Mouse (Mus musculus): ENCODE data around the gene Rasgrp3. TPM values are rescaled to one million over a fixed set of nuclear protein-coding genes. Genes with fewer than 3 reads are reported as not detected.
"Not testable (repeated sequence)": the region's sequence is repeated elsewhere in the genome, so short reads cannot be mapped to it uniquely, and the experiment has no call there.

Rasgrp3 gene
- polyA plus RNA-seq, 1 experiment from 2014 or later, result 5.7 TPM

DNA sequence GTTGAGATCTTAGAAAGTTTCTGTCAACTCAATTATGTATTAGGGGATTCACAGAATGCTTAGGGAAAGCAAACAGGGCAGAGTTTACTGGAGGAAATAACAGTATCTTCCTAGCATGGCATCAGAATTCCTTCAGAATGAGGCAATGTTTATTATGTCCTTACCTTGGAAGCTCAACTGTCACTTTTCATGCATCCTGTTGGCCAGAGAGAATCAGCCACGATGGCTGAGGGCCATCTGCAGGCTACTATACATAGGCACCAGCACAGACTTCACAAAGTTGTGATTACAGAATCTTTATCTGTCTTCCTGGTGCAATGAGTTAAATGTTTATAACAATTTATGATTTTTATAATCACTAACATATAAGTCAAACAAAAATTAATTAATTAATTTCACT lies 13.3 kb downstream of the Rasgrp3 start:
- H3K27me3 ChIP-seq (ENCODE audit: control insufficient read depth, insufficient read depth, low read depth, low read length), result no peaks in the 10 kb centered on the region
- WGBS, result 82% methylated on average over 1 of the region's 1 CpGs

DNA sequence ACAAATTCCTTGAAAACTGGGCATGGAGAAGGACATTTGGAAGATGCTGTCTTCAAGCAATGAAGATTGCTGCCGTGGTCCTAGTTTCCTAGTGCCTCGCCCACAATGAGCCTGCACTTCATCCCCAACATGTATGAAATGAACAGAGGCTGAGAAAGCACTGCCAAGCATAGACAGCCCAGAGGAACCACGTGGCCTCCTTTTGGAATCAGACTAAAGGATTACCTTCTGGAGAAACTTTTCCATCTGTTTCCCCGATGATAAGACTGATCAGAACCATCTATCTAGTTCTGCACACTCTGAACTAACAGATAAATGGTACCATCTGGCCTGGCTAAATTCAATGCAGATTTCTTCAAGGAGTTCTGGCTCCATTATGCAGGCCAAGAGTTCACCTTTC lies 16.6 kb downstream of the Rasgrp3 start:
- 90% methylated on average over 4 of the region's 4 CpGs for WGBS
- no peaks in the 10 kb centered on the region for H3K36me3 ChIP-seq (ENCODE audit: control insufficient read depth, insufficient read depth, low read length)
- ATAC-seq, result no peak

More for the DNA sequence above, 13.3 kb downstream of the Rasgrp3 start:
- no peak for ATAC-seq
- H3K9ac ChIP-seq (ENCODE audit: low read depth, low read length), result no peak overlapping the region
- H3K27ac ChIP-seq (ENCODE audit: low read length), result no peak overlapping the region
- no peak overlapping the region for H3K4me2 ChIP-seq (ENCODE audit: low read length)
- H3K9me3 ChIP-seq (replicated peaks; ENCODE audit: control insufficient read depth, low read length, poor library complexity, severe bottlenecking), result no peaks in the 10 kb centered on the region
- no peaks in the 10 kb centered on the region for H3K36me3 ChIP-seq (ENCODE audit: control insufficient read depth, insufficient read depth, low read length)
- no peak overlapping the region for H3K4me3 ChIP-seq (ENCODE audit: low read depth, low read length)
- no peaks in the 10 kb centered on the region for H3K4me1 ChIP-seq (ENCODE audit: control insufficient read depth, insufficient read depth, low read length)

DNA sequence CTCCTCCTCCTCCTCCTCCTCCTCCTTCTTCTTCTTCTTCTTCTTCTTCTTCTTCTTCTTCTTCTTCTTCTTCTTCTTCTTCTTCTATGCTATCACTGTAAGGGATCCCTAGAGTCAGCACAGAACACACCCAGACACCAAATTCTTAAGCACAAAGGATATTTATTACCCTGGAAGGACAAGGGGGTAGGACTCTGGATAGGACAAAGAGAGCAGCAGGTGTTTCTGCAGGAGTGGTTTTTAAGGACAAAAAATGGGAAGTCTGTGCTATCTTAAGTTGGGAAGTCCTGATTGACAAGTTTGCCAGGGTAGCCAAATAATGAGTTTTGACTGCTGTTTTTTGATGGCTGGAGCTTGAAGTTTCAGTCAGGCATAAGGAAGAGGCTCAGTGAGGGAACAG lies 17.9 kb downstream of the Rasgrp3 start:
- H3K36me3 ChIP-seq (ENCODE audit: control insufficient read depth, insufficient read depth, low read length), result no peaks in the 10 kb centered on the region
- ATAC-seq, result no peak
- no peak overlapping the region for H3K9ac ChIP-seq (ENCODE audit: low read depth, low read length)
- H3K4me3 ChIP-seq (ENCODE audit: low read depth, low read length), result no peak overlapping the region
- no peak overlapping the region for H3K27ac ChIP-seq (ENCODE audit: low read length)
- H3K9me3 ChIP-seq (replicated peaks; ENCODE audit: control insufficient read depth, low read length, poor library complexity, severe bottlenecking), result no peaks in the 10 kb centered on the region
- H3K4me2 ChIP-seq (ENCODE audit: low read length), result no peak overlapping the region
- no peaks in the 10 kb centered on the region for H3K4me1 ChIP-seq (ENCODE audit: control insufficient read depth, insufficient read depth, low read length)
- no peaks in the 10 kb centered on the region for H3K27me3 ChIP-seq (ENCODE audit: control insufficient read depth, insufficient read depth, low read depth, low read length)

More for the DNA sequence above, 16.6 kb downstream of the Rasgrp3 start:
- Histone ChIP-seq H3K27me3 (ENCODE audit: control insufficient read depth, insufficient read depth, low read depth, low read length) (no peaks in the 10 kb centered on the region), H3K4me2 (ENCODE audit: low read length) (no peak overlapping the region), H3K27ac (ENCODE audit: low read length) (no peak overlapping the region), H3K4me3 (ENCODE audit: low read depth, low read length) (no peak overlapping the region), H3K9ac (ENCODE audit: low read depth, low read length) (no peak overlapping the region), H3K9me3 (replicated peaks; ENCODE audit: control insufficient read depth, low read length, poor library complexity, severe bottlenecking) (no peaks in the 10 kb centered on the region), H3K4me1 (ENCODE audit: control insufficient read depth, insufficient read depth, low read length) (no peaks in the 10 kb centered on the region)

DNA sequence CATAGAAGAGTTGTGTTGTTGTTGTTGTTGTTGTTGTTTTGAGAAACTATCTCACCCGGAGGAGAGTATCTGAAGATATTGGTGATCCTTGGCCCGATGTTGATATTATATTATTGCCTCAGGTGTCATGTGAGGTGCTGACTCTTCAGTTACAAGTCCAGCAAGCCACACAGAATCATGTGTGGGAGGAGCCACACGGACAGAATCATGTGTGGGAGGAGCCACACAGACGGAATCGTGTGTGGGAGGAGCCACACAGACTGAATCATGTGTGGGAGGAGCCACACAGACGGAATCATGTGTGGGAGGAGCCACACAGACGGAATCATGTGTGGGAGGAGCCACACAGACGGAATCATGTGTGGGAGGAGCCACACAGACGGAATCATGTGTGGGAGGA lies 20.4 kb downstream of the Rasgrp3 start:
- H3K36me3 ChIP-seq (ENCODE audit: control insufficient read depth, insufficient read depth, low read length); H3K4me3 ChIP-seq (ENCODE audit: low read depth, low read length); H3K4me2 ChIP-seq (ENCODE audit: low read length); H3K9me3 ChIP-seq (replicated peaks; ENCODE audit: control insufficient read depth, low read length, poor library complexity, severe bottlenecking); H3K4me1 ChIP-seq (ENCODE audit: control insufficient read depth, insufficient read depth, low read length); H3K9ac ChIP-seq (ENCODE audit: low read depth, low read length); H3K27ac ChIP-seq (ENCODE audit: low read length); ATAC-seq; H3K27me3 ChIP-seq (ENCODE audit: control insufficient read depth, insufficient read depth, low read depth, low read length): not testable (repeated sequence)
- 90% methylated on average over 9 of the region's 9 CpGs for WGBS

DNA sequence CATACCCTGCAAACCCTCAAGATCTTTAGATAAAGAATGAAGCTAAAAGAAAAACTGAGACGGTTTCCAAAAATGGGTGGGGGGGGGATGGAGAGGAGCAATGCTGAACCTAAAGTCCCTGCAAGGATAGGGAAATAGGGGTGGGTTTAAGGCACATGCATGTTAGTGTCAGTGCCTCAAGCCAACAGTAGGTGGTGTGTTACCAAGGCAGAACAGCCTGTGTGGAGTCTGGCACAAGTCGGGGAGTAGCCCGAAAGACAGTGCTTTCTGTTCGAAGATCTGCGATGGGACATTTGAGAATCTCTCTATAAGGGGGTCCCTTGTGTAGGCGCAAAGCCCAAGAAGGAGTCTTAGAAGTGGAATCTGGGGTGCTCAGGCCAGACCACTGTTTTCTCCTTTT lies 24.9 kb downstream of the Rasgrp3 start:
- no peak overlapping the region for H3K27ac ChIP-seq (ENCODE audit: low read length)
- H3K9me3 ChIP-seq (replicated peaks; ENCODE audit: control insufficient read depth, low read length, poor library complexity, severe bottlenecking), result no peaks in the 10 kb centered on the region
- H3K4me3 ChIP-seq (ENCODE audit: low read depth, low read length), result no peak overlapping the region
- no peak overlapping the region for H3K9ac ChIP-seq (ENCODE audit: low read depth, low read length)
- peaks cover 2% of the 10 kb centered on the region; the same call in 1 of the 2 replicates for H3K4me1 ChIP-seq (ENCODE audit: control insufficient read depth, insufficient read depth, low read length)
- H3K36me3 ChIP-seq (ENCODE audit: control insufficient read depth, insufficient read depth, low read length), result no peaks in the 10 kb centered on the region
- no peaks in the 10 kb centered on the region for H3K27me3 ChIP-seq (ENCODE audit: control insufficient read depth, insufficient read depth, low read depth, low read length)
- H3K4me2 ChIP-seq (ENCODE audit: low read length), result no peak overlapping the region
- ATAC-seq, result no peak
- 94% methylated on average over 6 of the region's 6 CpGs for WGBS

DNA sequence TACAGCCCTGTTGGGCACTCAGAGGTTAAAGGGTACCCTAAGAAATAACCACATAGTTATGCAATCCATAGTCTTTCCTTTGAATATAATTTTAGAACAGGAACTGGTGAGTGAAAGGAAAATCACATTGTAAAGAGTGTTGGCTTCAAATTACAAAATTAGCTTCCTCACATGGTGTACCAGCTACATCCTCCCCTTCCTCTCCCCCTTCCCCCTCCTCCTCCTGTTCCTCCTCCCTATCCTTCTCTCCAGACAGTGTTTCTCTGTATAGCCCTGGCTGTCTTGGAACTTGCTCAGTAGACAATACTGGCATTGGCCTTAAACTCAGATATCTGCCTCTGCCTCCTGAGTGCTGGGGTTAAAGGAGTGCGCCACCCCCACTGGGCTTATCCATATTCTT lies 26.1 kb downstream of the Rasgrp3 start:
- H3K4me2 ChIP-seq (ENCODE audit: low read length), result no peak overlapping the region
- no peaks in the 10 kb centered on the region for H3K27me3 ChIP-seq (ENCODE audit: control insufficient read depth, insufficient read depth, low read depth, low read length)
- H3K4me1 ChIP-seq (ENCODE audit: control insufficient read depth, insufficient read depth, low read length), result peaks cover 2% of the 10 kb centered on the region; the same call in 1 of the 2 replicates
- no peak overlapping the region for H3K9ac ChIP-seq (ENCODE audit: low read depth, low read length)
- no peak overlapping the region for H3K4me3 ChIP-seq (ENCODE audit: low read depth, low read length)
- no peaks in the 10 kb centered on the region for H3K36me3 ChIP-seq (ENCODE audit: control insufficient read depth, insufficient read depth, low read length)
- 91% methylated on average over 1 of the region's 1 CpGs for WGBS
- no peak for ATAC-seq
- H3K27ac ChIP-seq (ENCODE audit: low read length), result no peak overlapping the region
- no peaks in the 10 kb centered on the region for H3K9me3 ChIP-seq (replicated peaks; ENCODE audit: control insufficient read depth, low read length, poor library complexity, severe bottlenecking)

DNA sequence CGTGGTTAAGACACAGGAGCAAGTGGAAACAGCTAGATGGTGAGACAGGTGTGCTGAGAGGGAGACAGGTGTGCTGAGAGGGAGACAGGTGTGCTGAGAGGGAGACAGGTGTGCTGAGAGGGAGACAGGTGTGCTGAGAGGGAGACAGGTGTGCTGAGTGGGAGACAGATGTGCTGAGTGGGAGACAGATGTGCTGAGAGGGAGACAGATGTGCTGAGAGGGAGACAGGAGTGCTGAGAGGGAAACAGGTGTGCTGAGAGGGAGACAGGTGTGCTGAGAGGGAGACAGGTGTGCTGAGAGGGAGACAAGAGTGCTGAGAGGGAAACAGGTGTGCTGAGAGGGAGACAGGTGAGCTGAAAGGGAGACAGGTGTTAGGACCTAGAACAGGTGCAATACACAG lies 27.5 kb downstream of the Rasgrp3 start:
- not testable (repeated sequence) for ATAC-seq
- 94% methylated on average over 1 of the region's 1 CpGs for WGBS

DNA sequence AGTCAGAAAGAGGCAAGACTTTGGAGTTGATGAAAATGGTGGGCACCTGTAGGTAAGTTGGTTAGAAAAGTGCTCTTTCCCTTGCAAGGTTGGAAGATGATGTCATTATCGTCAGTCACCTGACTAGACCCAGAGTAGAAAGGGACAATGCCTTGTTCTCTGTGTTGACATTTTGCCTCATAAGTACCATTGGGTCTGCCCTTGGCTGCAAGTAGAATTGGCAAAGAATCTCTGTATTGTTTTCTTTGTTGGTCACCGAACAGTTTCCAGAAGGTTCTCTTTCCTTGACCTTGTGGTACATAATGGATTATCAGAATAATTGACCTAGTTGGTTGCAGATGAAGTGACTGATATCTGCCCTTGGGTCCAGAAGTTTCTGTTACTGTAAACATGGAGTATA lies 27.9 kb downstream of the Rasgrp3 start:
- Histone ChIP-seq H3K4me3 (ENCODE audit: low read depth, low read length) (no peak overlapping the region), H3K9ac (ENCODE audit: low read depth, low read length) (no peak overlapping the region), H3K27me3 (ENCODE audit: control insufficient read depth, insufficient read depth, low read depth, low read length) (no peaks in the 10 kb centered on the region), H3K9me3 (replicated peaks; ENCODE audit: control insufficient read depth, low read length, poor library complexity, severe bottlenecking) (no peaks in the 10 kb centered on the region), H3K4me2 (ENCODE audit: low read length) (no peak overlapping the region), H3K4me1 (ENCODE audit: control insufficient read depth, insufficient read depth, low read length) (peaks cover 2% of the 10 kb centered on the region; the same call in 1 of the 2 replicates), H3K27ac (ENCODE audit: low read length) (no peak overlapping the region), H3K36me3 (ENCODE audit: control insufficient read depth, insufficient read depth, low read length) (no peaks in the 10 kb centered on the region)
- ATAC-seq, result no peak
- 90% methylated on average over 2 of the region's 2 CpGs for WGBS

More for the DNA sequence above, 27.5 kb downstream of the Rasgrp3 start:
- not testable (repeated sequence) for H3K4me1 ChIP-seq (ENCODE audit: control insufficient read depth, insufficient read depth, low read length); H3K36me3 ChIP-seq (ENCODE audit: control insufficient read depth, insufficient read depth, low read length); H3K4me3 ChIP-seq (ENCODE audit: low read depth, low read length); H3K27ac ChIP-seq (ENCODE audit: low read length); H3K9ac ChIP-seq (ENCODE audit: low read depth, low read length); H3K27me3 ChIP-seq (ENCODE audit: control insufficient read depth, insufficient read depth, low read depth, low read length); H3K4me2 ChIP-seq (ENCODE audit: low read length); H3K9me3 ChIP-seq (replicated peaks; ENCODE audit: control insufficient read depth, low read length, poor library complexity, severe bottlenecking)

DNA sequence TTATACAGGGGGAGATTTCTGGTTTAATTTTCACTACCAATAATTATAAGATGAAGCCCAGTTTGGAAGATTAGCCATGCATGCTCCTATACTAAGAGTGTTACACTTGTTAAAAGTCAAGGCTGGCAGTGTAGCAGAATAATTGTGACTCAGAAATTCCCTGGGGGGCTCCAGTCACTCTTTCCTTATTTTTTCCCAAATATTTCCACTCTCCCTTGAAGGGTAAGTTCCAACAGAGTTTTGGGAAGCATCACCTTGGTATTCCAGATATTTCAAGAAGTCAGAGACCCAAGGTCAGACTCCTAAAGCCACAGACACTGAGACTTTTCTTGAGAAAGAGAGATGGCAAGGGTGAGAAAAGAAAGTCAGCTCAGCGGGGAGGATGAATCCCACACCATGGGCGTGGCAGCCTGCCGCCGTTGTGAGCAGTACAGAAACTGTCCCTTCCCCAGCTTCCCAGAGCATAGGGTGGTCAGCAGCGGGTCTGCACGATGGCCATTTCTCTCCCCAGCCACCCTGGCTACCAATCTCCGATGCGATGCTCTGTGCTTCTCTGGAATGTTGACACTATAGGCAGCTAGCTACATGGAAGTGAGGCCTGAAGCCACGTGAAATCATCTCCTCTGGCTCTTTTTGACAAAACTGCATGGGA lies 28.8 kb downstream of the Rasgrp3 start:
- 21% methylated on average over 9 of the region's 9 CpGs for WGBS

More for the DNA sequence above, 28.8 kb downstream of the Rasgrp3 start:
- H3K36me3 ChIP-seq (ENCODE audit: control insufficient read depth, insufficient read depth, low read length), result no peaks in the 10 kb centered on the region
- ATAC-seq, result no peak
- no peaks in the 10 kb centered on the region for H3K27me3 ChIP-seq (ENCODE audit: control insufficient read depth, insufficient read depth, low read depth, low read length)
- H3K27ac ChIP-seq (ENCODE audit: low read length), result no peak overlapping the region
- no peaks in the 10 kb centered on the region for H3K9me3 ChIP-seq (replicated peaks; ENCODE audit: control insufficient read depth, low read length, poor library complexity, severe bottlenecking)
- no peak overlapping the region for H3K4me3 ChIP-seq (ENCODE audit: low read depth, low read length)
- H3K4me1 ChIP-seq (ENCODE audit: control insufficient read depth, insufficient read depth, low read length), result peaks cover 2% of the 10 kb centered on the region; the same call in 1 of the 2 replicates
- no peak overlapping the region for H3K9ac ChIP-seq (ENCODE audit: low read depth, low read length)
- H3K4me2 ChIP-seq (ENCODE audit: low read length), result no peak overlapping the region

Measured in midbrain, embryonic 16.5 days (tissue).